Mouse (Mus musculus) forebrain, embryonic 10.5 days (tissue): ENCODE data around the gene Serinc3. TPM values are rescaled to one million over a fixed set of nuclear protein-coding genes. Genes with fewer than 3 reads are reported as not detected.
"Not testable (repeated sequence)": the region's sequence is repeated elsewhere in the genome, so short reads cannot be mapped to it uniquely, and the experiment has no call there.

Source experiments
- DNase-seq: peaks from one replicate; pipeline ENCODE4 v3.0.0-alpha.2; 2017; ENCODE audit warnings: low spot score; ENCODE audit errors: extremely low spot score
- H3K27ac ChIP-seq: fragments of 300-500 bp; sonication (generic); 2 replicates; pipeline ENCODE4 v1.5.1; 2016; ENCODE audit warnings: mild to moderate bottlenecking
- H3K27me3 ChIP-seq: fragments of 300-500 bp; sonication (generic); 2 replicates; pipeline ENCODE4 v1.6.1; 2016; ENCODE audit warnings: mild to moderate bottlenecking; ENCODE audit not compliant: poor library complexity, severe bottlenecking
- H3K36me3 ChIP-seq: fragments of 300-500 bp; sonication (generic); replicated peaks from 2 replicates; pipeline ENCODE4 v1.6.1; 2016; ENCODE audit warnings: mild to moderate bottlenecking, moderate library complexity
- H3K4me1 ChIP-seq: fragments of 300-500 bp; sonication (generic); 2 replicates; pipeline ENCODE4 v1.6.1; 2016
- H3K4me3 ChIP-seq: fragments of 300-500 bp; sonication (generic); 2 replicates; pipeline ENCODE4 v1.5.1; 2016; ENCODE audit warnings: mild to moderate bottlenecking, moderate library complexity
- H3K9me3 ChIP-seq: fragments of 300-500 bp; sonication (generic); 2 replicates; pipeline ENCODE4 v1.6.1; 2016; ENCODE audit warnings: mild to moderate bottlenecking, moderate library complexity
- WGBS: fragments of 180-500 bp; shearing (Covaris S2); methylation state at CpG from one replicate; pipeline ENCODE4 v1.1.7; 2016; 5-methylcytosine and 5-hydroxymethylcytosine counted together
- polyA plus RNA-seq: library from polyadenylated mRNA; unstranded; fragments of >200 nt; fragmentation: Nextera tagmentation; extraction: Ambion mirVana; gene quantifications from 2 replicates; pipeline ENCODE4 v1.2.1, GENCODE M21; 2016

Serinc3 gene
- polyA plus RNA-seq, 1 experiment from 2014 or later = 24.1 TPM

GRCm38 (mm10) chr2:163641681-163642080, 3.2 kb downstream of the Serinc3 start:
- no peak for DNase-seq
- Histone ChIP-seq H3K9me3 (no peaks in the 10 kb centered on the region), H3K36me3 (peaks cover 25% of the 10 kb centered on the region), H3K27me3 (no peaks in the 10 kb centered on the region), H3K27ac (no peak overlapping the region), H3K4me3 (no peak overlapping the region), H3K4me1 (peaks cover 23% of the 10 kb centered on the region)
- WGBS = 89% methylated on average over 3 of the region's 3 CpGs

- Histone ChIP-seq H3K4me1 (peaks cover 22% of the 10 kb centered on the region), H3K27ac (no peak overlapping the region), H3K27me3 (no peaks in the 10 kb centered on the region), H3K9me3 (no peaks in the 10 kb centered on the region), H3K4me3 (no peak overlapping the region), H3K36me3 (peaks cover 36% of the 10 kb centered on the region)
- DNase-seq = no peak
- WGBS = 87% methylated on average over 3 of the region's 3 CpGs
These were observed 4.4 kb downstream of the Serinc3 start for GRCm38 (mm10) chr2:163640493-163640892.

- WGBS = 83% methylated on average over 5 of the region's 5 CpGs
- no peak overlapping the region for H3K4me3 ChIP-seq
- no peak for DNase-seq
- no peaks in the 10 kb centered on the region for H3K9me3 ChIP-seq
- no peaks in the 10 kb centered on the region for H3K27me3 ChIP-seq
- H3K4me1 ChIP-seq = peaks cover 3% of the 10 kb centered on the region
- peaks cover 57% of the 10 kb centered on the region for H3K36me3 ChIP-seq
- H3K27ac ChIP-seq = no peak overlapping the region
These were observed 7.2 kb downstream of the Serinc3 start for GRCm38 (mm10) chr2:163637655-163638266.

GRCm38 (mm10) chr2:163636057-163636456, 8.9 kb downstream of the Serinc3 start:
- WGBS = 94% methylated on average over 2 of the region's 2 CpGs

GRCm38 (mm10) chr2:163634211-163634610, 10.7 kb downstream of the Serinc3 start:
- Histone ChIP-seq H3K27me3 (no peaks in the 10 kb centered on the region), H3K4me1 (no peaks in the 10 kb centered on the region), H3K4me3 (no peak overlapping the region), H3K27ac (no peak overlapping the region), H3K36me3 (peaks cover 75% of the 10 kb centered on the region), H3K9me3 (no peaks in the 10 kb centered on the region)
- 92% methylated on average over 2 of the region's 2 CpGs for WGBS
- DNase-seq = no peak

More at GRCm38 (mm10) chr2:163636057-163636456, 8.9 kb downstream of the Serinc3 start:
- no peak for DNase-seq
- H3K27ac ChIP-seq = no peak overlapping the region
- no peaks in the 10 kb centered on the region for H3K4me1 ChIP-seq
- H3K27me3 ChIP-seq = no peaks in the 10 kb centered on the region
- no peaks in the 10 kb centered on the region for H3K9me3 ChIP-seq
- H3K4me3 ChIP-seq = no peak overlapping the region
- peaks cover 61% of the 10 kb centered on the region for H3K36me3 ChIP-seq

GRCm38 (mm10) chr2:163631715-163632114, 13.2 kb downstream of the Serinc3 start:
- no peaks in the 10 kb centered on the region for H3K4me1 ChIP-seq
- no peaks in the 10 kb centered on the region for H3K9me3 ChIP-seq
- H3K27ac ChIP-seq = no peak overlapping the region
- WGBS = 91% methylated on average over 2 of the region's 2 CpGs
- no peak for DNase-seq
- H3K4me3 ChIP-seq = no peak overlapping the region
- H3K27me3 ChIP-seq = no peaks in the 10 kb centered on the region
- H3K36me3 ChIP-seq = peaks cover 96% of the 10 kb centered on the region

- H3K27me3 ChIP-seq = no peaks in the 10 kb centered on the region
These were observed 13.7 kb downstream of the Serinc3 start for GRCm38 (mm10) chr2:163631223-163631622.

GRCm38 (mm10) chr2:163621401-163621800, 23.5 kb downstream of the Serinc3 start:
- not testable (repeated sequence) for H3K27me3 ChIP-seq, H3K4me3 ChIP-seq, DNase-seq, H3K9me3 ChIP-seq, H3K4me1 ChIP-seq, H3K27ac ChIP-seq
- peaks cover 94% of the 10 kb centered on the region for H3K36me3 ChIP-seq
- WGBS = 96% methylated on average over 3 of the region's 3 CpGs

More at GRCm38 (mm10) chr2:163631223-163631622, 13.7 kb downstream of the Serinc3 start:
- no peaks in the 10 kb centered on the region for H3K9me3 ChIP-seq
- no peak overlapping the region for H3K27ac ChIP-seq
- H3K4me1 ChIP-seq = no peaks in the 10 kb centered on the region
- WGBS = 95% methylated on average over 4 of the region's 4 CpGs
- H3K4me3 ChIP-seq = no peak overlapping the region
- no peak for DNase-seq
- H3K36me3 ChIP-seq = peaks cover 96% of the 10 kb centered on the region

GRCm38 (mm10) chr2:163620451-163620850, 24.5 kb downstream of the Serinc3 start:
- H3K4me1 ChIP-seq = no peaks in the 10 kb centered on the region
- no peak overlapping the region for H3K27ac ChIP-seq
- H3K27me3 ChIP-seq = no peaks in the 10 kb centered on the region
- no peak for DNase-seq
- H3K9me3 ChIP-seq = no peaks in the 10 kb centered on the region
- WGBS = 91% methylated on average over 8 of the region's 8 CpGs
- peaks cover 94% of the 10 kb centered on the region for H3K36me3 ChIP-seq
- H3K4me3 ChIP-seq = no peak overlapping the region

GRCm38 (mm10) chr2:163617874-163618273, 27.1 kb downstream of the Serinc3 start:
- Histone ChIP-seq H3K4me3 (no peak overlapping the region), H3K9me3 (no peaks in the 10 kb centered on the region), H3K27ac (no peak overlapping the region), H3K36me3 (peaks cover 97% of the 10 kb centered on the region), H3K27me3 (no peaks in the 10 kb centered on the region), H3K4me1 (no peaks in the 10 kb centered on the region)
- WGBS = 93% methylated on average over 4 of the region's 4 CpGs
- no peak for DNase-seq

GRCm38 (mm10) chr2:163617232-163617863, 27.6 kb downstream of the Serinc3 start:
- no peak for DNase-seq
- Histone ChIP-seq H3K9me3 (no peaks in the 10 kb centered on the region), H3K27ac (no peak overlapping the region), H3K36me3 (peaks cover 95% of the 10 kb centered on the region), H3K4me1 (no peaks in the 10 kb centered on the region), H3K27me3 (no peaks in the 10 kb centered on the region), H3K4me3 (no peak overlapping the region)
- WGBS = 79% methylated on average over 3 of the region's 3 CpGs

GRCm38 (mm10) chr2:163616652-163617227, 28.2 kb downstream of the Serinc3 start:
- Histone ChIP-seq H3K4me1 (no peaks in the 10 kb centered on the region), H3K27me3 (no peaks in the 10 kb centered on the region), H3K4me3 (no peak overlapping the region), H3K27ac (no peak overlapping the region), H3K36me3 (peaks cover 95% of the 10 kb centered on the region), H3K9me3 (no peaks in the 10 kb centered on the region)
- WGBS = 88% methylated on average over 3 of the region's 3 CpGs
- no peak for DNase-seq
